ENCODE assay signal across 16 mouse cellular contexts in genomic region chr19:56277140-56277804, GRCm38 (mm10). TPM values are rescaled to one million over a fixed set of nuclear protein-coding genes. Genes with fewer than 3 reads are reported as not detected.
DNase-seq lines count a peak whose midpoint lies in the region; ATAC-seq and TF ChIP-seq lines count a peak whose summit lies in the region.
"Had no signal": no experiment of that assay in that cellular context is flagged by ENCODE, and none has a peak within 500 bp of the region (broad histone marks: within the 10 kb centered on the region; RNA-seq: fewer than 3 reads in every experiment).

No protein-coding gene starts in this region.

- no peak overlapping the region for H3K9ac ChIP-seq in heart, postnatal 0 days (replicated peaks; ENCODE audit: low read depth, low read length)
- H3K9ac ChIP-seq in lung, embryonic 14.5 days: no peak overlapping the region
- H3K9ac ChIP-seq: heart, embryonic 13.5 days; hindbrain, embryonic 15.5 days; limb, embryonic 15.5 days had no signal

- no peaks in the 10 kb centered on the region for H3K36me3 ChIP-seq in heart, postnatal 0 days (replicated peaks; ENCODE audit: control insufficient read depth, insufficient read depth, low read length)
- no peaks in the 10 kb centered on the region for H3K36me3 ChIP-seq in lung, embryonic 14.5 days (ENCODE audit: insufficient read depth)
- no peaks in the 10 kb centered on the region for H3K36me3 ChIP-seq in E14TG2a.4 (ENCODE audit: insufficient read depth, low read length)
- H3K36me3 ChIP-seq: heart, embryonic 13.5 days; hindbrain, embryonic 15.5 days; limb, embryonic 15.5 days had no signal

- H3K4me3 ChIP-seq in heart, postnatal 0 days (ENCODE audit: low read depth, low read length): no peak overlapping the region
- H3K4me3 ChIP-seq in lung, embryonic 14.5 days (ENCODE audit: low read depth, low read length): no peak overlapping the region
- H3K4me3 ChIP-seq in E14TG2a.4 (replicated peaks; ENCODE audit: low read length): no peak overlapping the region
- H3K4me3 ChIP-seq: heart, embryonic 13.5 days; hindbrain, embryonic 15.5 days; limb, embryonic 15.5 days had no signal

- peak; percentile 27; the same call in 1 of the 2 replicates for TF ChIP-seq CTCF in heart, postnatal 0 days (IDR thresholded peaks at IDR 0.05; ENCODE audit: low read depth)
- peak; percentile 61 for TF ChIP-seq CTCF in lung, embryonic 14.5 days (IDR thresholded peaks at IDR 0.05; ENCODE audit: low read depth)
- peak; percentile 52 for TF ChIP-seq CTCF in E14TG2a.4 (conservative IDR thresholded peaks at IDR 0.05; ENCODE audit: low read length)

- no peak for TF ChIP-seq EP300 in heart, postnatal 0 days (IDR thresholded peaks at IDR 0.05; ENCODE audit: low read depth)

- no peaks in the 10 kb centered on the region for H3K9me3 ChIP-seq in heart, postnatal 0 days (replicated peaks; ENCODE audit: control insufficient read depth, low read length)
- no peaks in the 10 kb centered on the region for H3K9me3 ChIP-seq in lung, embryonic 14.5 days (ENCODE audit: low read depth, low read length)
- H3K9me3 ChIP-seq in E14TG2a.4 (ENCODE audit: low read length): no peaks in the 10 kb centered on the region
- H3K9me3 ChIP-seq: heart, embryonic 13.5 days; hindbrain, embryonic 15.5 days; limb, embryonic 15.5 days had no signal

- H3K4me1 ChIP-seq in heart, postnatal 0 days (ENCODE audit: control insufficient read depth, insufficient read depth): no peaks in the 10 kb centered on the region
- H3K4me1 ChIP-seq in lung, embryonic 14.5 days (ENCODE audit: insufficient read depth): no peaks in the 10 kb centered on the region
- no peaks in the 10 kb centered on the region for H3K4me1 ChIP-seq in E14TG2a.4 (replicated peaks; ENCODE audit: low read depth, low read length)
- H3K4me1 ChIP-seq: hindbrain, embryonic 15.5 days; limb, embryonic 15.5 days had no signal

- 49% methylated on average over 3 of the region's 3 CpGs for WGBS in heart, postnatal 0 days
- WGBS in lung, embryonic 14.5 days: 65% methylated on average over 3 of the region's 3 CpGs

- no peak for DNase-seq in heart, postnatal 0 days (ENCODE audit: low spot score)
- no peak for DNase-seq in heart, adult 8-10 months (ENCODE audit: low spot score)
- peak; percentile 36 for DNase-seq in lung, embryonic 14.5 days
- no peak for DNase-seq in lung, postnatal 36 days
- DNase-seq in forelimb bud, embryonic 11.5 days (ENCODE audit: low read depth, low spot score): peak; percentile 31
- DNase-seq in gastrocnemius, postnatal 4 days (ENCODE audit: low spot score in 2 of 2): no peak
- DNase-seq in cerebellum, postnatal 25 days: no peak
- DNase-seq: adrenal gland, postnatal 25 days; cerebellum, adult 9-11 months; spleen, adult 18-20 months had no signal

- H3K27me3 ChIP-seq in heart, postnatal 0 days (ENCODE audit: control insufficient read depth, insufficient read depth, low read length): 0 out of 2 replicates have a peak, but pooled peaks cover 4% of the 10 kb centered on the region
- H3K27me3 ChIP-seq in lung, embryonic 14.5 days (ENCODE audit: insufficient read depth, low read length): no peaks in the 10 kb centered on the region
- H3K27me3 ChIP-seq in E14TG2a.4 (ENCODE audit: insufficient read depth, low read length): peaks cover 8% of the 10 kb centered on the region; the same call in 1 of the 2 replicates
- H3K27me3 ChIP-seq: hindbrain, embryonic 15.5 days had no signal

- H3K4me2 ChIP-seq in heart, postnatal 0 days (ENCODE audit: low read depth, low read length): no peak overlapping the region
- H3K4me2 ChIP-seq in lung, embryonic 14.5 days: no peak overlapping the region
- H3K4me2 ChIP-seq: heart, embryonic 13.5 days; hindbrain, embryonic 15.5 days; limb, embryonic 15.5 days had no signal

- no peak for ATAC-seq in heart, postnatal 0 days (ENCODE audit: insufficient read depth, low read depth)
- no peak for ATAC-seq in lung, embryonic 14.5 days (ENCODE audit: insufficient read depth)
- ATAC-seq: CD4-positive, CD25-positive, alpha-beta regulatory T cell, adult 4 months had no signal

- H3K27ac ChIP-seq in heart, postnatal 0 days (ENCODE audit: low read depth): no peak overlapping the region
- no peak overlapping the region for H3K27ac ChIP-seq in lung, embryonic 14.5 days (ENCODE audit: low read depth)
- H3K27ac ChIP-seq: heart, embryonic 13.5 days; hindbrain, embryonic 15.5 days; limb, embryonic 15.5 days had no signal

RNA-seq across cellular contexts. Expression of gene Habp2, which starts 9.7 kb away (rescaled TPM):
- not detected in 2 replicates for total RNA-seq in heart, postnatal 0 days (2014; rRNA removed; ENCODE audit: low replicate concordance)
- polyA plus RNA-seq in heart, postnatal 0 days (2015; fragmentation: Nextera tagmentation; extraction: Ambion mirVana): 3.9 and 4.1 TPM in 2 replicates
- total RNA-seq in heart, adult 8-10 months (2022): not detected
- polyA plus RNA-seq in lung, embryonic 14.5 days (2014; fragmentation: Nextera tagmentation; extraction: Ambion mirVana): 2.8 and 3.1 TPM in 2 replicates
- total RNA-seq in gastrocnemius, postnatal 4 days (2021): under 1 TPM in 1 of 2 experiments, not detected in 1; 0.26 TPM
- total RNA-seq: adrenal gland, postnatal 25 days; monocyte, adult 5-6 weeks had no signal

Comparison
In these comparisons a context has a peak if more than half of its experiments do, and no peak if none do; other contexts are left out.
1. DNase-seq: peak in lung, embryonic 14.5 days (single experiment) and forelimb bud, embryonic 11.5 days (single experiment); none in heart, postnatal 0 days (single experiment), heart, adult 8-10 months (single experiment), lung, postnatal 36 days (single experiment), gastrocnemius, postnatal 4 days (0 of 2) and cerebellum, postnatal 25 days (0 of 2).
2. Peak in every context shown above with its lines, with median percentiles within 50 percentile points of each other: CTCF ChIP-seq.